Mouse (Mus musculus): Measurements from ENCODE around the gene Pnma1.

Pnma1 gene

DNA sequence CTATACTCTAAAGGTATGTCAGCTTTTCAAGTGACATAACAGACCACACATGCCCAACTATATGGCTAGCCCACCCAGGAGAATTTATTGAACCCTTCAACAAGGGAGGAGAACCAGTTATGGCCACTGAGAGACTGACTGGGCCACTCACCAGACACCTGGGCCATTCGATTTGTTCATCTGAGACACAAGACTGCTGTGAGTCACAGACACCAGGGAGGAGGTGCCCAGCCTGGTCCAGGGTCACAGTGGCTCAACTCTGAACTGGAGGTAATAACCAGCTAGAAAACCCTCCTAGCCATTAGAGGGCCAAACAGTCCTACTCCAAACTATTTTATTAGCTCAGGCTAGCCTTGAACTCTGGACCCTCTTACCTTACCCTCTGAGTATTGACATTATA, 29.8 kb upstream of the Pnma1 start:
- no peak for DNase-seq

DNA sequence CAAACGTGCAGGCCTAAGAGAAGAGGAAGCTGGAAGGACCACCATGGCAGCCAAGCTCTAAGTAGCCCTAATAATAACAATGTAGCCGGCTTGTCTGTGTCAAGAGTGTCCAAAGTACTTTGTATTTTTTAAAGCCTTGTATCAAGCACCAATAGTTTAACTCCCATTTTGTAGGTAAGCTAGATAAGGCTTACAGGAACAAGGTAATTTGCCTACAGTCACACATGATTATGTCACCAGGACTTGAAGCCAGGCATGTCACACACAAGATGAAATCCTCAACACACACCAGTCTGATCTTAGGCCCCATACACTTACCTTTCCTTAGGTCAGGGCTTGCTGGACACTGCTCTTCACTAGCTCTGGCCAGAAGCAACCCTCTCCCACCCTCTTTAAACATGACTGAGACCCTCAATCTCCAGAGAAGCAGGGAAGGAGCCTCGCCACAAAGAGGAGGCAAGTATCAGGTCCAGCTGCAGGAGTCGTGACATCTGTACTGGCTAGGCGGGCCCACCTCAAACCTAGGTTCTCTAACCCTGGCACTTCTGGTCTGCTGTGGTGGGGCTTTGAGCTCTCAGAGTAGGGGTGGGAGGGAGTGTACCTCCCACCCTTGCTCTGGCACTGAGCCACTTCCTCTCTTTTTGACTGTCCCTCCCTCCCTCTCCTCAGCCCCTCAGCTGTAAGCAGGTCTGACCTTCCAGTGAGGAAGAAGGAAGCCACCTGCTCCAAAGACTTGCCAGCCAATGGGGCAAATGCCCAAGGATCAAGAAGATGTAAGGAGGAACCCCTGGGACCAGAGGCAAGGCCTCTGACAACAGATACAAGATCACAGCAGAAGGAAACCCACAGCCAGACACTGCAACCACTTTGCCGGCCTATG, 28.8 kb upstream of the Pnma1 start:
- no peak for DNase-seq

DNA sequence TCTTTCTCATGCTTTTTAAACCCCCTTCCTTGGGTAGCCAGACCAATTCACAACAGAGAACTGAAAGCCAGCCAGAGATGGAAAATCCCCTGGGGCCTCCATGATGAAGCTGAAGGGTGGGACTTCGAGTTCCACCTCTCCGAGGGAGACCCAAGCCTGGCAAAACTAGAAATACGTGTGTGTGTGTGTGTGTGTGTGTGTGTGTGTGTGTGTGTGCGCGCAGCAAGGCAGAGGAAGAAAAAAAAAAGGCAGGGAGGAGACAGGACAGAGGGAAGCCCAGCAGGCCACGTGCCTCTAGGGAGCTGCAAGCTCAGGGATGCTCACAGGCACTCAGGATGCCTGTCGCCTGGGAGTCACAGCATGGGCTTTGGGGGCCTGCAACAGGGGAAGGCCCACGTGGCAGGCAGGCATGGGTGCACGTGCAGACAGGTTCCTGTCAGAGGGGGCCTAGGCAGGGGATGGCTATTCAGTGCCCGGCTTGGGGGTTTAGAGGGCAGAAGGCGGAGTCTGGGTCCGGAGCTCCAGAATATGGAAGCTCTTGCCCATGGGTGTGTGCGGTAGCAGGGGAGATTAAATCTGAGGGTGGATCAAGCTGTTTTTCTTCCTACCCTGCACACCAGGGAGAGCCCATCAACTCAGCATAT, 28.0 kb upstream of the Pnma1 start:
- DNase-seq, result peak; percentile 58

DNA sequence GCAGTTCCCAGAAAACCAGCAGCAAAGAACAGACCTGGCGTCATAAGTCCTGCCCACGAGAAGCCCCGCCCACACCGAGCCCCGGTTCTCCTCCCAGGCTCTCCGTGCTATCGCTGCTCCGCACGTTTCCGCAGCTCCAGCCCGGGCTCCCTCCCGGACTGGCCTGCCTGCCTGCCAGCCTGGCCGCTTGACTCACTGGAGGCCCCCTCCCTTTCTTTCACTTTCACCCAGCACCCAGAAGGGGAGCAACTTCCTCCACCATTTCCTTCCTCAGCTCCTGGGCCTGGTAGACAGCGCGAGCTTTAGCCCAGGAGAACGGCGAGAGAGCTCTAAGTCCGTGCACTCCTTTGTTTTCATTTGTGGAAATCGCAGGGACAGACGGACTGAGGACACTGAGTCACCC, 27.4 kb upstream of the Pnma1 start:
- peak; percentile 91 for DNase-seq

DNA sequence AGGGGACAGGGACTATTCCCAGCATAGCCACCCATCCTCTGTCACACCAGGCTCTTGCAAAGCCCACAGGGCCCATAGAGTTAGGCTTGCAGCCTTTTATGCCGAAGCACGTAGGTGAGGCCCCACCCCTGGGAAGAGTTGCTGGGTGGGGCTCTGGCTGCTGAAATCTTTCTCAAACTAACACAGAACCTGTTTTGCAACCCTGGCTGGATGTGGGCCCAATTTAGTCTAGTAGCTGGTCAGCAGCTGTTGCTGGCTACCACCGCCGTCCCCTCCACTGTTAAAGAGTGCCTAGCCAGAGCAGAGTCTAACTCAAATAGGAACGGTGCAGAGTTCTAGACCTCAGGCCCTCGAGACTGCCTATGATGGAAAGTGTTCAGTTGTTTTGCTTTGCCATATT, 26.6 kb upstream of the Pnma1 start:
- no peak for DNase-seq

DNA sequence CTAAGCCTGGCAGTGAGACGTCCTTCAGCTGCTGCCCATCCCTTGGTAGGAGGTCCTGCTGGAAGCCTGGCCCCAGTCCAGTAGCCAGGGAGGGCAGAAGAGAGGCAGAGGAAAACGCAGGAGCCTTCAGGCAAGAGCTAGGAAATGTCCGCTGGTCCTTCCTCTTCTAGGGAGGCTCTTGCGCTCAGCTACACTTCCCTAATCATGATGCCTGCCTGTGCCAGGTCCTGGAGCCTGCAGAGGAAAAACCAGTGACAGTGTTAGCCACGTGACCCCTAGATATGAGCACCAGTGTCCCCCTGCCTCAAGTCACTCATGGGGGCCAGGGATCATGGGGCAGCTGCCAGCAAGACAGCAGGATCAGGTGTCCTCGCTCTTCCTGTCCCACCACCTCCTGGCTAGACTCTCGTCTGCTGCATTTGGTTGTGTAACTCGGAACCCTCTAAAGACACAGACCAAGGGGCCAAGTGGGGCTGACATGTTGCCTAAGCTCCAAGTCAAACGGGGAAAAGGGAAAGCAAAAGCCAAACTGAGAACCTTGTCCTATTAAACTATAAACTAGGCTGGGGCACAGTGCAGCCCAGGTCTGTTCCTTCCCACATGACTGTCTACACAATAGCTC, 26.0 kb upstream of the Pnma1 start:
- peak; percentile 49 for DNase-seq

DNA sequence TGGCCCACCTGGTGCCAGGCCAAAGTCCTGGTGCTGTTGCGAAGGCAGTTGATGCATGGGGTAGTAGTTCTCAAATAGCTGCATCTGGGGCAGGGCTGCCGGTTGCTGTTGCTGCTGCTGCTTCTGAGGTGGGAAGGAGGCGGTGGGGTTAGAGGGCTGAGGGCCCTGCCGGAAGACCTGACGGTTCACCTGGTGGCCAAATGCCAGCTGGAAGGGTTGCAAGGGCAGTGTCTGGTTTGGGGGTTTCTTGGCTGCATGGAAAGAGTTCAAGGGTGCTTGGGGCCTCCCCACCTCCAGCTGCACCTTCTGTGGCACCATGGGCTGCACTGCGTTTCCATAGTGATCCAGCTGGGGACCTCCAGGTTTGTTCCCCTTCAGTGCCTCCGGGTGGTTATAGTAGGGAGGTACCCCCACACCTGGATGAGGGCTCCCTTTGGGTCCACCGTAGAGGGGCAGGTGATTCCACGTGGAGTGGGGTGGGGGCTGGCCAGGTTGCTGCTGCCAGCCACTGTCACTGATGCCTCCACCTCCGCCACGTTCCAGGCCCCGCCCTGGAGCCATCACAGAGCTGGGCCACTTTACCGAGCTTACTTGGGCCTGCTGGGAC, 25.1 kb upstream of the Pnma1 start:
- DNase-seq, result no peak

DNA sequence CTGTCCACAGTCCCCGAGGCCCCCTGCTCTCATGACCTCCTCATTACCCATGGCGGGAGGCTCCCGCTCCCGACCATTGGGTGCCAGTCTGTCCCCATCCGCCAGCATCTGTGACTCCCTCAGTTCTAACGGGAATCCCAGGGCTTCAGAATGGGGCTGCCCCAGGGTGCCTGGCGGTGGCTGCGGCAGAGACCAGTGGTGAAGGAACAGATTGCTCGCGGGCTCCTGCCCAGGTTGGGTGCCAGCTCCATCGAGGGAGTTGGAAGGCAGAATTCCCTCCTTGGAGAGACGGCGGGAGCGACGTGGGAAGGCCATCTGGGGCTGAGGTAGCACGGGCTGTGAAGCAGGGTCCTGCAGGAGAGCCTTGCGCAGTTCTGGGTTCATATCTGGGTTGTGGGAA, 24.6 kb upstream of the Pnma1 start:
- no peak for DNase-seq

DNA sequence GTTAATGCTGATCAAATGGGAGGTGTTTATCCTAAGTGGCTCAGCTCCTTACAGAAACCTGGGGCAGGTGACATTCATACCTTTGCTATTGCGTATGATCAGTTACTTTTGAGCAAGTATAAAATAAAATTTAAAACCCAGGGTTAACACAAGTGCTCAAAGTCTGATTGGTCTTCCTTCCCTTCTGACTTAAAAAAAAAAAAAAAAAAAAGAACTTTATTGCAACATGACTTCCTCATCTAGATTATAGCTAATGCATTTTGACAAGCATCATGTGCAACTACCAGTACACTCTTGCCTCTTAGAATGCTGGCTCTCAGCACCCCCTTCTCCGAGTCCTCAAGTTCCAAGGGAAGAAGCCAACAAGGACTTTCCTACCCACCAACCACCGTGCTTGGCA, 23.9 kb upstream of the Pnma1 start:
- DNase-seq, result no peak

DNA sequence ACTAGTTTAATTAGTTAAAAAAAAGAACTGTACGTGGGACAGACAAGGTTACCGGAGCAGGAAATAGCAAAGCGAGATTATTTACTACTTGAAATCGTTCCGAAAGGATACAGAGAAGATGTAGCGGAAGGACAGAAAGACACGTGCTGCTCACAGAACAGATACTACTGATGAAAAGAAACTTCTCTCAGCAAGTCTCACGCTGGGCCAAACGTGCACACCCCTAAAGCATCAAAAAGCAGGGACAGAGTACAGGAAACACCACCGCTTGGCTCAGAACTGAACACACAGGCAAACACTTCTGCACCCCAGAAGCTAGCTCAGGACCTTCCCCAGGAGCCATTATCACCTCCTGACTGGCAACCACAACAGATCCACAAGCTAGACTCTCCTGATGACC, 22.3 kb upstream of the Pnma1 start:
- DNase-seq, result no peak

DNA sequence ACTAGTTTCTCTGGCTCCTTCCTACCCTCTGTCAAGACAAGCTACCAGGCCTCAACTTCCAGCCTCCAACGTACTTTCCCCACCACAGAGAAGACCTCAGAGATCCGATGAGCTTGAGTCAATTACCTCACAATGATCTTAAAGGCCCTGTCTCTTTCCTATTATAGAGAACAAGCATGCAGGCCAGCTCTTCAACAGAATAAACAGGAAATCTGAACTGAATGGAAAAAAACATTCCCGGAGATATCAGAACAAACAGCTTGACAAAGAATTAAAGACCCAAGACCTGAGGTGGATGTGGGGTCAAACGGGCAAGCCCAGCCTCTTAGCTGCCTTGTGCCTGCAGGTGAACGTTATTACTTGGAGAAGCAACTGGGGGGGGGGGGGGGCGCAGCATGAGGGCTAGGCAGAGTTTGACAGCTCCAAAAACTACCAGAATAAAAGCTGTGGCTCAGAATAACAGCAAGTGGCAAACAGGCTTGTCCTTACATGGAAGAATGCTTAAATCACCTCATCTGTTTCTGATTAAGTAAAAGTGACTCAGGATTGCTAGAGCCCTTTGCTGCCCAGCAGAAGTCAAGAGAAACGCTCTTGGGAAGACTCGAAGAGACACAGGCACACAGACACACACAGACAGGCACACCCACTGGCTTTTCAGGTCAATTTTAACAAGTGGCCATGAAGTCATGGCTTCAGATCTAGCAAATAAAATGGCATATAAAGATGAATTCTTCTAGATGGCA, 17.5 kb upstream of the Pnma1 start:
- no peak for DNase-seq

DNA sequence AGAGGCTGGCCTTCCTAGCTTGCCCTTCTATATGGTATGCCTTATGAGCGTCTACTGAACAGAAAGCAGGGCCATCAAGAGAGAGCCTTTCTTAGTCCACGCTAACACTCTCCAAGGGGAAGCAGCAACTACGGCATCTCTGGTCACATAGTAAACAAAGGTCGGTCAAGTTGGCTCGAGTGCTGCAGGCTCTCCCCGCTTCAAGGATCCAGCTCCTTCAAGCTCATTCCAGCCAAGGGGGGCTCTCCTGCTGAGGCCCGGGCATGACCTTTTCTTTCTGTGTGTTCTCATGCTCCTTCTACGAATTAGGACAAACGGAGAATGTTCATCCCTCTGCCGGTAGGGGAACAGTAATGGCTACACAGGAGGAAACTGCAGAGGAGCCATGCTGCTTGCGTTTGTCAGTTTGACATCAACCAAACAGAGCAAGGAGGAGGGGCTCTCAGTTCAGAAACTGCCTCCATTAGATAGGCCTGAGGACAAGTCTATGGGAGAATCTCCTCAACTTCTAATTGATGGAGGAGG, 15.4 kb upstream of the Pnma1 start:
- no peak for DNase-seq

DNA sequence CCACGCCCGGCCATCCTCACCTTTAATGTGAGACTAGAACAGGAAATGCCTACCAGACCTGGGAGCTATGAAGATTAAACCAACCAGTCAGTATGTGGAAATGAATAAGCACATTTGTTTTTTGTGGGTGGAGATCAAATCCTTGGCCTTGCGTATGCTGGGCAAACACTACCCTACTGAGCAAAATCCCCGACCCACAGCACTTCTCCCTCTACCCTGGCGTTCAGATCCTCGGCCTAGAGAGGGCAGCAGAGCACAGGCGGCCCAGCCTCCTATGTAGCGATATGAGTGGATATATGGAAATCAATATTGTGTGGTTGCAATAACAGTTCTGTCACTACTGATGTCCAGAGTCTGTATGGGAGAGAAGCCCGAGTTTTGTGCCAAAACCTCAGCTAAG, 14.8 kb upstream of the Pnma1 start:
- no peak for DNase-seq

DNA sequence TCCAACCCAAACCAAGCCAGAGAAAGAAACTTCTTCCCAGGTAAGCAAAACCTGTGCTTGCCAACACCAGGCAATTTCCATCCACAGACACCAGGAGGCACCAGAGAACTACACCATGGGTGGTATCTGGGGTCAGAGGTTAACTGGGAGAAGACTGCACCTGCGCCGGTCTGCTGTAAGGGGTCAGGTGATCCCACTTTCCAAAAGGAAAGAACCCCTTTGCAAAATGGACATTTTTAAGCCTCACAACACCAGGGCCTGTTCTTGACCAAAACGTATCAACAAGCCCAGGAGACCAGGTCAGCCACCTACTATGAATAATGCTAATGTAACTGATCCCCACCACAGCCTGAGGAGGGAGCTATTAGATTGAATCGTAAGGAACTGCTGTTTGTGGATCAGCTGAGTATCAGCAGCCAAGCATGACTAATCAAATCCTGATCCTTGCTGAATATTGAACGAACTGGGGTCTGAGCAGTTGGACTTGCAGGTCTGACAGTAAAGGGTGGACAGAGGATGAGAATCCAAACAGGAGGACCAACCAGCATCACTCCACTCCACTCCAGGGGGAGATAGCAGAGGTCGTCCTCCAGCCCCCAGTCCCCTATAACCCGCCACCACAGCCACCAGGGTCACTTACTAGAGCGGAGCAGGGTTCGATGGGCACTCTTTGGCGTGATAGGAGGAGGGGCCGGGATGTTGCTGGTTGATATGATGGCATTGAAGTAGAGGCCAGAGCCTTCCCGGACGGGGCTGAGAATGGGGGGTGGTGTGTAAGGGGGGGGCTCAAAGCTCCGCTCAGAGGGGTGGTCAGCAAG, 13.5 kb upstream of the Pnma1 start:
- no peak for DNase-seq

DNA sequence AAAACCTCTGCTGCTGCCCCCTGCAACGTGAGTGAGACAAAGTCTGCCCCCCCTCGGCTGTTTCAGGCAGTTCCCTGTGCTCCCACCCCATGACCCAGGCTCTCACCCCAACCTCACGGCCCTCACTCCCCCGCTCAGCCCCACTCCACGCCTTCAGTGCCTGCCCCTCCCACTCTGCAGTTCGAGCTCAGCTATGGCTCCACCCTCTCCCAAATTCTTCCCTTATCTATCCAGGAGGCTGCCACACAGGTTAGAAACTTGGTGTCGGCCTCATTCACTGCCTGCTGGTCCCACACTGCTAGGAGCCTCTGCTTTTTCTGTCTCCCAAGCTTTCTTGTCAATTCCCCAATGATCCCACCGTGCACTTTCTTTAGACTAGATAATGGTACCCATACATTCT, 12.8 kb upstream of the Pnma1 start:
- no peak for DNase-seq

DNA sequence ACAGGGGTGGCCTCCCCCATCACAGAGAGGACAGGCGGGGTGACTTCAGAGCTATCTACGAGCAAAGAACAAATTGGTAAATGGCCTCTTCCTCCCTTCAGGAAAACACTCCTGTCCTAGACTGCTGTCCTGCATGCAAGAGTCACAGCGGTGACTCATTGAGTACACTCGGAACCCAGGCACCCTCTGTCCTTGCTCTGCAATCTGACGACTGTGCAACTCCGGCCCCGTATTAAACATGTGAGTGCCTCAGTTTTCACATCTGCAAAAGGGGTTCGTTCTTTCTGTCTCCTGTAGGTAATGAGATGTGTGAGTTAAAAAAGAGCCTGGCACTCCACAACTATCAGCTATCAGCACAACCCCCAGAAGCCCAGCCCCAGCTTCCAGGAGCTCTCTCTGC, 12.2 kb upstream of the Pnma1 start:
- no peak for DNase-seq

DNA sequence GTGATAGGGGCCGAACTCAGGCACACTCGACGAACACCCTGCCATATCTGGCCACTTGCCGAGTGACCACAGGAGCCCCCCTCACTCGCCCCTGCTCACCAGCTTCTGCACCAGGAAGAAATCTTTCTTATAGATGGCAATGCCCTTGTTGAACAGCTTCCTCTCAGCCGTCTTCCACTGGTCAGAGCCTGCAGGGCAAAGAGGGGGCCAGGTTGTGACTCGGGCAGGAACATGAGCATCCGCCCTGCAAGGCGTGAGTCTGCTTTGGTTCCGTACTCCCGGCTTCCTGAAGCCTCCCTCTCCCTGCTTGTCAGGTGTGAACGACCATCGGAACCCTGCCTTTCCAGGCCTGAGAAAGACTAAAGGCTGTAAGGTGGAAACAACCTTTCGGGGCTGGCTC, 9.9 kb upstream of the Pnma1 start:
- DNase-seq, result no peak

DNA sequence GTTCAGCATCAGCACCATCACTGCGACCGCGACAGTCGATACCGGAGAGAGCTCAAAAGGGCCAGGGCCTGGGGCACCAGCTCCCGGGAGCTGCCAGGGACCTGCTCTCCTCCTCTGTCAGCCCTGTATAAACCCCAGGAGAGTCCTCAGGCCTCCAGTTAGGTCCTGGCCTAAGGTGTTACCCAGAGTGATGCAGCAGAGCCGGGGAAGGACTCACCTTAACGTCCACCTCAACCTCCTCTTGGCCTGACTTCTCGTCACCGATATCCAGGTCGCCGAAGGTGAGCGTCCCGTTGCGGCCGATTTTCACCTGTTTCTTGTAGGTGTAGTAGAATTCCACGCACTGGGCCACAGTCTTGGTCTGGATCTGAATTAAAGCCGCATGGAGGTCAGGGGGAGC, 7.9 kb upstream of the Pnma1 start:
- no peak for DNase-seq

DNA sequence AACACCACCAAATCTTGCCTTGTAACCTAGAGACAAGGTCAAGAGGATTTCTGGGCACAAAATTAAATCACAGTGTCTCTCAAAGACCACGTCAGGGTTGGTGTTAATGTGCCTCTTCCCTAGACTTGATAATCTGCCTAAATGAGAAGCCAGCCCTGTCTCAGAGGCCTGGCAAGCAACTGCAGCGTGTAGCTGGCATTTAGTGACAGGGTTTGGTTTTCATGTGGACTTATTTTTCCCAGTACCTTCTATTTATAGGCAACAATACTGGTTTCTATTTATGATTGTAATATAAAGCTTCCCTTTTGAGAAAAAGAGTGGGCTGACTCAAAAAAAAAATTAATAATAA, 7.2 kb upstream of the Pnma1 start:
- no peak for DNase-seq

DNA sequence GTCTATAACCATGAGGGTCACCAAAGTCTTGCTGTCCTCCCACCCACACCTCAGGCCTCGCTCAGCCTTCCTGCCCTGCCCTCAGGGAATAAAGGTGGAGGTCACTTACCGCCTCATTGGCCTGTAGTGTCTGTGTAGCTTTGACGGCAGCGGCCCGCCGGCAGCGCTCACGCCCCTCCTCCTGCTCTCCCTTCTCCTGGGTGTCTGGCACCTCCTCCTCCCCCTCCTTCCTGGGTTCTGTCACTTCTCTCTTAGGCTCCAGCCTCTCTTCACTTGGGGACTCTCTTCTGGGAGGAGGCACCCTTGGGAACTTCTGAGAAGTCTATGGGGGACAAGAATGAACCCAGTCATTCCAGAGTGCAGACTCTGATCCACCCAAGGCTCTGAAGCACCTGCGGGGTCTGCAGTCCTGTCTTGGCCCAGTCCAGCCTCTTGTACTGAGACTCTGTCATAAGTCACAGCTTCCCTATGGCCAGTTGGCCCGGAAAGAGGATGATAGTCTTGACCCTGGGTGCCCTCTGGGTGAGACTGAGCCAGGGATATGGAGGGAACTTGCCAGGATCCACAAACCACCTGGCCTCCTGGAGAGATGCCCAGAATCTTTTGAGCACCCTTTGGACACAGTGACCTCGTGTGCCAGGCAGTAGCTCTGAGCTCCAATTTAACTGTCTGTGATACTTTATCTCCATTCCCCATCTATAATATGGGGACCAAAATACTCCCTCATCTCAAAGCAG, 6.7 kb upstream of the Pnma1 start:
- no peak for DNase-seq

DNA sequence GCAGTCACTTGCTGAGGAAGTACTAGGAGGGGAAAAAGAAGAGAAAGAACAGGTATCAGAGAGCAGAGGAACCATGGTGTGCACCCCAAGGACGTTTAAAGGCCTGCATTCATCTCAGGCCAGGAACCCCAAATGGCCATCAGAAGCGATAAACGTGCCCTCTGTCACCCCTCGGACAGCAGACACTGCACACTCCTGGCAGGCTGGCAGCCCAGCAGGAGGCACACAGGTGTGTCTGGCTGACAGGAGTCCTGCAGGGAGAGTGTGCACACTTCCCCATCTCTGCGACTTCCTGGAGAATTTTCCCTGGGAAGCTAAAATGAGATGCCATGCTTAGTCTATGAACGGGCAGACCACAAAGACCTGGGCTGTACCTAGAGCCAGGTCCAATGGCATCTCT, 5.1 kb upstream of the Pnma1 start:
- no peak for DNase-seq
